Mouse (Mus musculus) lung, postnatal 0 days (tissue): ENCODE measurements at regions not wholly inside any gene's neighbourhood (a gene's known extent, or its start where the extent isn't known, plus 50 kb on each side); places are given as distances from the start of the nearest gene placed in this dataset.

Source experiments
- CTCF ChIP-seq: IDR thresholded peaks from 2 replicates; pipeline ENCODE4 v1.5.1; 2016; ENCODE audit warnings: antibody characterized with exemption, mild to moderate bottlenecking
- EP300 ChIP-seq: IDR thresholded peaks from 2 replicates; pipeline ENCODE4 v1.6.1; 2016; ENCODE audit warnings: antibody characterized with exemption, mild to moderate bottlenecking, control low read depth

DNA sequence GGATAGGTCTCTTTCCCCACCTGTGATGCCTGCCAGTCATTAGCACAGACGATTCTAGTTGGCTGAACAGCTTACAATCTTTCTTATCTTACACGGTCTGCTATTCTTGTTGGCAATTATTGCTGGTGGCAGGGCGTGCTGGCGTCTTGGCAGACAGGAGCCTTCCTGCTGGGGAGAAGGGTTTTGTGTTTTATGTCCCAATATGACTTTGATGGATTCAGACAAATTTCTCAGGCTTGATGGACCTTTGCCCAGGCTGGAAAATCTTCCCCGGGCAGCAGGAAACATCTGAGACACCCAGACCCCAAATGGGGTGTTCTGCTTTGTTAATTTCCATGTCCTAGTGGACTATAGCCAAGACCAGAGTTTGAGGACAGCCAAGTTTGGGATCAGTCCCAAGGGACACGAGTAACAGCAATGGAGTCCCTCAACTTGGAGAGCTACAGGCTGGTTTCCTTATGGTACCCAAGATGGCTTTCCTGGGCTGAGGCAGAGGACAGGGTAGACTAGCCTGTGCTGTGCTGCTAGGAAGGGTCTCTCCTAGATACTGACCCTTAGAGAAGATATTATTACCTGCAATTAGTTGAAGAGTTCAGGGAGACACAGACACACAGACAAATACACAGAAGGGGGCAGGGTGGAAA lies 249.8 kb downstream of the En1 start:
- no peak for TF ChIP-seq CTCF
- no peak for TF ChIP-seq EP300
